Mouse (Mus musculus) right cerebral cortex, postnatal 25 days (tissue): ENCODE data around the gene Hmbs.

ENCODE experiments used
- DNase-seq: peaks from one replicate; pipeline ENCODE4 v3.0.0; 2022

The Hmbs gene

GRCm38 (mm10) chr9:44287003-44287400, 57.0 kb downstream of the Hmbs start:
- DNase-seq, result no peak
